Mouse (Mus musculus) layer of hippocampus, postnatal 14 days (tissue): ENCODE measurements around the gene Notch3. TPM values are rescaled to one million over a fixed set of nuclear protein-coding genes. Genes with fewer than 3 reads are reported as not detected.
"Not testable (repeated sequence)": the region's sequence is repeated elsewhere in the genome, so short reads cannot be mapped to it uniquely, and the experiment has no call there.

ENCODE experiments used
- DNase-seq, 2 experiments: peaks; one replicate each; pipeline ENCODE4 v3.0.0; 2021 to 2022; ENCODE audit warnings: low spot score in 2 of 2, mixed read lengths in 1 of 2
- long read RNA-seq, 2 experiments: library from polyadenylated mRNA; stranded (forward); transcript quantifications; one replicate each; pipeline ENCODE4 v2.0.0; 2021
- total RNA-seq, 2 experiments: library from RNA; stranded (reverse); gene quantifications; 2 replicates each; pipeline ENCODE4 v1.2.3; 2021

Gene Notch3
- 10 to 100 TPM; 15.3 to 15.9 TPM for total RNA-seq
- long read RNA-seq, experiment 1, partial matches to known transcripts: 1 of 4 reads
- long read RNA-seq, experiment 1, other reads (novel, unspliced or antisense): 3 of 4 reads
- long read RNA-seq, experiment 2, partial matches to known transcripts: 1 of 6 reads
- long read RNA-seq, experiment 2, other reads (novel, unspliced or antisense): 5 of 6 reads

DNA sequence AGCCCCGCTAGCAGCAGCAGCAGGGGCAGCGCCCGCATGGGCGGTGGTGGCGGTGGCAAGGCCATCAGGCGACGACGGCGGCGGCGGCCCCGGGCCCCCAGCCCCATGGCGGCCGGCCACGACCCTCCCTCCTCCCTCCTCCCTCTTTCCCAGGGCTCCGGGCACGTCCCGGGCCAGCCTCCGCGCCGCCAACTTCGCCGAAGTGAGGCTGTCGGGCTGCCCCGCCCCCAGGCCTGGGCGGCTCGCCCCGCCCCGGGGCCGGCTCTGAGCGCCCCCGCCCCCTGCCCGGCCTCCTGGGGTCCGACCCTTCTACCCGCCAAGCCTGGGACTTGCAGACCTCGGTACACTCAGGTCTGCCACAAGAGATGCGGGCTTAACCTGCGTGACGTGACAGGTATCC, at the start of gene Notch3:
Gene Notch3 (minus strand): TSS at position 166 of the 400 bp plus-strand sequence.
- DNase-seq: no peak

DNA sequence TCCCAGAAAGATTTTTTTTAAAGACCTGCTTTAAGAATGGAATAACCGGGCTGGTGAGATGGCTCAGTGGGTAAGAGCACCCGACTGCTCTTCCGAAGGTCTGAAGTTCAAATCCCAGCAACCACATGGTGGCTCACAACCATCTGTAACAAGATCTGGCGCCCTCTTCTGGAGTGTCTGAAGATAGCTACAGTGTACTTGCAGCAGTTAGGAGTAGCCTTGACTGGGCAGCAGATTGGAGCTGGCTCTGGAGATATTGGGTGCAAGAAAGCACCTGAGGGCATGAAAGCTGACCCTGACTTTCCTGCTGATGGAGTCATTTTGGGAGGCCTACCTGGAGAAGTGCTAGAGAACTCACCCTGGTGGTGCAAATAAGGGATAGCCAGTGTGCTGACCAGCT, 48.9 kb upstream of the Notch3 start:
- not testable (repeated sequence) for DNase-seq

- DNase-seq: not testable (repeated sequence)
Measured at GRCm38 (mm10) chr17:32211554-32211953, 44.9 kb upstream of the Notch3 start.

DNA sequence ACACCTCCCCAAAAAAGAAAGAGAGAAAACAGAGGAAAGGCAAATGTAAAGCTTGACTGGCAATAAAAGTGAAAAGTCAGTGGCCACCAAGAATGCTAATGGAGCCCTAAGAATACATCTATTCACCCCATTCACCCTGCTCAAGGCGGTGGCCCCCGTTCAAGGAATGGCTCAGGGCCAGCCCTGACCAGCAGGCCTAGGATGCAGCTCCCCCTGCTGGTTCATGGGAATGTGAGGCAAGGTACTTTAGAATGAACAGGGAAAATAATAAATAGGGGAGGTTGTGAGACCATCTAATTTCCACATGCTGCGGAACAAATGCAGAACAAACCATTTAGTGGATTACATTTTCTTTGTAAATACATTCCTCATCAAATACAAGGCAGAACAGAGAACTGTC, 43.1 kb upstream of the Notch3 start:
- peak; percentile 58 to 71 for DNase-seq

DNA sequence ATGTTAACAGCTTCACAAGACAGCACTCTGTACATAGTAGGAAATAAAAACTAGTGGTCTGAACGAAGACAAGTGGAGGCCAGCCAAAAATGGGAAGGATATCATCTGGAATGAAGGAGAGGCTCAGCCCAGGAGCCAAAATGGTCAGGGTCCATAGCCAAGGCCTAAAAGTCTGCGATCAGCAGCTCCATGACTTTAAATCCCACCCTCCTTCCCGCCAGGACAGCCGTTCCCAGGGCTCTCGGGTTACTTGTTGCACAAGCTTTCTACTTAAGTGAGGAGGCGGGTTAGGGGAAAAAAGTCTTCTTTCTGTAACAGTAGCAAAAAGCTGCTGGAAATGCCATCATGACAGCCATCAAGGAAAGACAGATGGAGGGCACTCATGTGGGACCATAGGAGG, 42.5 kb upstream of the Notch3 start:
- no peak for DNase-seq

GRCm38 (mm10) chr17:32207586-32208245, 41.1 kb upstream of the Notch3 start:
- no peak for DNase-seq

DNA sequence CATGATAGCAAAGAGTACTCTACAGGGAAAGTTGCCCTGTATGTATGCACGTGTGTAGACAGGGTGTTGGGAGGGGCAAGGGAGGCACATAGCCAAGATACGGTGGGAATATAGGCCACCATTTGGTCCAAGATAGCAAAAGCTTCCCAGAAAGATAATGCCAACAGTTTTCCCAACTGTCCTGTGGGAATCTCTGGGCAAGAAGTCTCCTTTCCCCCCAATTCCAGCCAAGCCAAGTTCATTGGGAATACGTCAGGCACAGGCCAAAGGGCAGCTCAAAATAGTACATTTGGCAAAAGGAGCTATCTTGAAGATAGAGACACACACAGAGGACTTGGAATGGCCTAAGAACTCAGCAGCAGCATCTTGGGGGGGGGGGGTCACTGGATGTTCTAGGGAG, 38.7 kb upstream of the Notch3 start:
- DNase-seq: no peak

- no peak for DNase-seq
Measured at GRCm38 (mm10) chr17:32202972-32203371, 36.3 kb upstream of the Notch3 start.

DNA sequence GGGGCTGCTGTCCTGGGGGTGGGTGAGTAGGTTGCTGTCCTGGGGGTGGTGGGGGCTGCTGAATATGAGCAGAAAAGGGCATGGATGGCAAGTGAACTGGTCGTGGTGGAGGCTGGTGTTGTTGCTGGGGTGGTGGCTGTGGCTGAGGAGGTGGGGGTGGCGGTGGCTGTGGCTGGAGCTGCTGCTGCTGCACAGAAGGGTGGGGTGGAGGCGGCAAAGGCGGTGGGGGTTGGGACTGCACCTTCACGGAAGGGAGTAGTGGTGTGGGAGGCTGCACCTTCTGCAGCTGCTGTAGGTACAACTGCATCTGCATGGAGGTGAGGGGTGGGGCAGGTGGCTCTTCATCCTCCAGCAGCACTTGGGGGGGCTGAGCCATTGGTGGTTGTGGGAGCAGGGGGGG, 34.4 kb upstream of the Notch3 start:
- no peak for DNase-seq

GRCm38 (mm10) chr17:32199796-32200195, 33.1 kb upstream of the Notch3 start:
- DNase-seq: no peak

DNA sequence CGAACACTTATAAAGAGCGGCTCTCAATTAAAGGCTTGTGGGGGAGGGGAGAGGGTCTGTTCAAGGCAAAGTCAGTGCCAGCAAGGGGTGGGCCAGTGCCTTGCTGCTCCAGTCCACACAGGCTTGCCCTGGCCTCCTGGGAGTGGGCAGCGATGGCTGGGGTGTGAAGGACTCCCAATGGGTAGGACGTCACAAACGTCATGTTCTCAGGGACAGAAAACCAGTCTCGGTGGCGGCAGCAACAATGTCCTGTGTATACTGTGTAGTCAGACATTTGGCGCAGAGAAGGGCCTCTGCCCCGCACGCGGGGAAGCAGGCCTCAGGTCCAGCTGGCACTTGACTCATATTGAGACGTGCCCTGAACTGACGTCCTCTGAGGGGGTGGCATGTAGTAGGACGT, 30.5 kb upstream of the Notch3 start:
- no peak for DNase-seq

- DNase-seq: no peak
Measured at GRCm38 (mm10) chr17:32195725-32196124, 29.1 kb upstream of the Notch3 start.

DNA sequence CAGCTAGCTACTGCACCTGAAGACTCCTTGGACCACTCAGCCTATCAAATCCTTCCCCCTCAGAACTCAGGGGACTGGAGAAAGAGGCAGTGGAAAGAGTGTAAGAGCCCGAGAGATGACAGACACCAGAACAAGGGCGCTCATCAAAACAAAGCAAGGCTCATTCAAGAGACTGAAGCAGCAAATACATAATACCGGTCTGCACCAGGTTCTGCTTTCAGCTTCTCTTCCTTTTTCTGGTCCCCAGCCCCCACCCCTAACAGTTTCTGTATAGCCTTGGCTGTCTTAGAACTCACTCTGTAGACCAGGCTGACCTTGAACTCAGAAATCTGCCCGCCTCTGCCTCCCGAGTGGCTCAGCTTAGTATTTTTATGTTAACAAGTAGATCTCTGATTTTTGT, 26.4 kb upstream of the Notch3 start:
- no peak for DNase-seq

DNA sequence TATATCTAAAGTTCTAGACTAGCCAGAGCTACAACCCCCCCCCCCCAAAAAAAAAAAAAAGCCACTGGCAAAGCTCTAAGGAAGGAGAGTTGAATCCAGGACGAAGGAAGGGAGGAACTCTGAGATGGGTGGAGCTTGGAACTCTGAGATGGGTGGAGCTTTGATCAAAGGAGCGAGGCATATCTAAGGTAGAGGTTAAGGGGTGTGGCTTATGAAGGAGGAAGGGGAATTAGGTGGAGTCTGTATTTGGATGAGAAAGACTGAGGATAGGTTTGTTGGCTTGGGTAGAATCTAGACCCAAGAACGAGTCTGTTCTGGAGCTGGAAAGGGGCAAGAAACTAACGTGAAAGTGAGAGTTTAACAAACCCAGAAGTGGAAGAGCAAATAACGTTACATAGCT, 23.2 kb upstream of the Notch3 start:
- no peak for DNase-seq

DNA sequence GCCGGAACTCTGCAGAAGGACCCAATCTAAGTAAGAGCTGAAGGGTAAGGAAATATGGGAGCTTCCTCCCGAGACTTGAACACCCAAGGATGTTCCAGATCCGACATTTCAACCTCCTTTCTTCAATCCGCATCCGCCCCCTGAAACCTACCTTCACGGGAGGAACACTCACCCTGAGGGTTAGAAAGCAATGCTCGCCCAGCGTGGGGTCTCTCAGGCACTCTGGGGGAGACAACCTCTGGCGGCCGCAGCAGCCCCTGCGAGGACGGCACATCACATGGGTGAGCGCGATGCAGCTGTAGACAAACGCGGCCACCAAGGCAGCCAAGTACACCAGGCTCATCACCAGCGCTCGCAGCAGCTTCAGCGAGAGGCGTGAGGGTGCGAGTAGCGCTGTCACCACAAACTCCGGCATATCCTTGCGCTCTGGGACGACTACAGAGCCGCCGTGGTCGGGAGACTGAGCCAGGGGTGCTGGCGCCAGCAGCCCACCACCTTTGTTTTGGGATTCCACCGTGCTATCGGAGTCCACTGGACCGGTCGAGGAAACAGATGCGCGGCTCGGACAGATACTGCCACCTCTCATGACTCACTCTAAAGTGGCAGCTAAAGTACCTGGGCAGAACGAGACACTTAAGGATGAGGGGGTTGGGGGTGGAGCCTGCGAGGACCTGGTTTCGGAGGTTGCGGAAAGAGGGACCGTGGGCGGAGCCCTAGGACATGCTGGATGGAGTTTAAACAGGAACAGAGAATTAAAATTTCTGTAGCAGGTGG, 22.4 kb upstream of the Notch3 start, which contains the start of gene Ephx3:
Gene Ephx3 (minus strand): TSS at position 687 of the 774 bp plus-strand sequence.
- no peak for DNase-seq

DNA sequence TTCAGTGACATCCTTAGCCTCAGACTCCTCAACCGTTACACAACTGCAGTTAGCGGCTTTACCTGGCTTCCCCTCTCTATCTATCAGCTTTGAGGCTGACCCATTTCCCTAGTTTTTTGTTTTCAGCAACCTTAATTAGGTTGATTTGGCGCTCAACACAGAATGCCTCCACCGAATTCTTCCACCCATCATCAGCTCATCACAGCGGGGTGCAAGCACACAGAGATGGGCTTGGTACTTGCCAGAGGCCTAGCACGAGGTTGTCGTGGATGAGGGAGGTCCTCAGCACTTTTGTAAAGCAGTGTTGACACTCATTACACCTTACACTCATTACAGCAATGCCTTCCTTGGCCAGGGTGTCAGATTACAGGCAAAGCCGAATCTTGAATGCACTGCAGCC, 16.4 kb upstream of the Notch3 start:
- DNase-seq: no peak

GRCm38 (mm10) chr17:32179621-32180491, 13.2 kb upstream of the Notch3 start:
- DNase-seq: peak in 1 of 2 experiments; percentile 27

GRCm38 (mm10) chr17:32176919-32177318, 10.3 kb upstream of the Notch3 start:
- DNase-seq: no peak

GRCm38 (mm10) chr17:32173166-32173565, 6.5 kb upstream of the Notch3 start:
- DNase-seq: no peak

DNA sequence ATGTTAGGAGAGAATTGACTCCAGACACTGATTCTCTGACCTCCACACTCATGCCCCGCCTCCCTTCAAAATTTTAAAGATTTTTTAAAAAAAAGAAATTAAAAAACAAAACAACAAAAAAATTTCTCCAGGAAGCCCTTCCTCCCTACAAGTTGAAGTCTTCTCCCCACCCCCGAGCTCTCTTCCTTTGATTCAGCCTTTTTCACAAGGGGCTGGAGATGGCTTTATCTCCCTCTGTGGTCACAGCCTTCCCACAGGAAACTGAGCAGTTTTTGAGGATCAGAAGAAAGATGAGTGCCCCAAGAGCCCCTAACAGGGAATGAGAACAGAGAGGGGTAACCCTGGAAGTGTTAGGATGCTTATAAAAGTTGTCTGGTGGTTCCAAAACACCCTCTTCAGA, 5.8 kb upstream of the Notch3 start:
- no peak for DNase-seq

DNA sequence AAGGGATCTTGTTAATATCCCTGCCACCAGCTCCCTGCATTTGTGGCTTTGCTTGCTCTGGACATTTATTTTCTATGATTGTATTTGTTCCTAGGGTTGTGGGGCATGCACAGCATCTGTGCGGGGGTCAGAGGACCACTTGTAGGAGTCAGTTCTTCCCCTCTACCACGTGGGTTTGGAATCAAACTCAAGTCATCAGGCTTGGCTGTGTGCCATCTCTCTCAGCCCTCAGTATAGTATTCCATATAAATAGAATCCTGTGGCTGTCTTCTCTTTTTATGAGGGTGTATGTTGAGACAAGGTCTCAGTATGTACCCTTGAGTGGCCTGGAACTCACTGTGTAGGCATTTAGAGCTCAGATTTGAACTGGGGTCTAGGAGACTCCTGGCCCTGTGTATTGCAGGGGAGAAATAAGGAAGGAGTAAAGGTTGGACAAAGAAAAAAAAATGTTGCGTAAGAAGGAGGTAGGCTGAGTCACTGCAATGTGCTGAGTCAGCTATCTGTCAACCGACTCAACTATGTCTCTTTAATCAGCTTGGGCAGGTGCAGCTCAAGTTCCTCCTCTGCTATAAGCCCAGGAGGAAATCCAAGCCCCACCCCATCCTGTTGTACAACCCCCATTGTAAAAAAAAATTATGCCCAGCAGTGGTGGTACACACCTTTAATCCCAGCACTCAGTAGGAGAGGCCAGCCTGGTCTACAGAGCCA, 3.0 kb upstream of the Notch3 start:
- DNase-seq: no peak
